Mouse (Mus musculus) myocyte (in vitro differentiated cells): ENCODE measurements around the gene Prkag2.

Experiments
- E2F4 ChIP-seq: IDR thresholded peaks from one replicate; pipeline ENCODE4 v1.6.1; 2011; ENCODE audit warnings: mild to moderate bottlenecking, control low read depth, moderate library complexity; ENCODE audit not compliant: insufficient read depth
- MAX ChIP-seq: IDR thresholded peaks from one replicate; pipeline ENCODE4 v1.6.1; 2011; ENCODE audit warnings: low read depth, mild to moderate bottlenecking, control low read depth
- POLR2A ChIP-seq: IDR thresholded peaks from one replicate; pipeline ENCODE4 v1.6.1; 2011; ENCODE audit warnings: low read depth, mild to moderate bottlenecking, control low read depth, moderate library complexity; ENCODE audit not compliant: insufficient read length
- POLR2AphosphoS2 ChIP-seq: IDR thresholded peaks from one replicate; pipeline ENCODE4 v1.6.1; 2011; ENCODE audit warnings: low read depth, control low read depth; ENCODE audit not compliant: insufficient read length
- SRF ChIP-seq: IDR thresholded peaks from one replicate; pipeline ENCODE4 v1.6.1; 2011; ENCODE audit warnings: low read depth; ENCODE audit not compliant: control insufficient read depth, insufficient read length
- TCF12 ChIP-seq: IDR thresholded peaks from one replicate; pipeline ENCODE4 v1.6.1; 2011; ENCODE audit warnings: mild to moderate bottlenecking, control low read depth; ENCODE audit not compliant: poor library complexity, insufficient read depth, severe bottlenecking
- USF1 ChIP-seq: IDR thresholded peaks from one replicate; pipeline ENCODE4 v1.6.1; 2011; ENCODE audit warnings: low read depth, mild to moderate bottlenecking, control low read depth, moderate library complexity

DNA sequence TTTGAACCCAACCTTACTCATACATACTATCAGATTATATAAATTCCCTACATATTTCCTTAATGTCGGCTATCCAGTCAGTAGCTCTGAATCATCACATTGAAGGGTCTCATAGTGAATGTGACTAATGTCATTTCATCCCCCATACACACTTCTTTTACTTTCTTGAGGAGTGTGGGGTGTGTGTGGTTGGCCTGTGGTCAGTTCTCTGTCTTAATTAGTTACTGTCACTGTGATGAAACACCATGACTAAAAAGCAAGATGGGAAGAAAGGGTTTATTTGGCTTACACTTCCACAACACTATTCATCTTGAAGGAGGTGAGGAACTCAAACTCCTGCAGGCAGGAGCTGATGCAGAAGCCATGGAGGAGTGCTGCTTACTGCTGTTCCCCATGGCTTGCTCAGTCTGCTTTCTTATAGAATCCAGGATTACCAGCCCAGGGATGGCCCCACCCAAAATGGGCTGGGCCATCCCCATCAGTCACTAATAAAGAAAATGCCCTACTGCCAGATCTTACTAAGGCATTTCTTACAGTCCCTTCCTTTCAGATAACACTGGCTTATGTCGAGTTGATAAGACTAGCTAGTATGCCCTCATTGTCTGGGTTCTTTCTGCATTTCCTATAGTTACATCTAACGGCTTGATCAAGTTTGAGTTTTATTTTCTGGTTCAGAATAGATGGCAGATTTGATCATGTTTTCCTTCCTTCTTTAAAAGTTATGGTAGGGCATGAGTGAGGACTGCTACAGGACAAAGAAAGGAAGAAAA is 240.5 kb downstream of the Prkag2 start:
- no peak for TF ChIP-seq USF1
- TF ChIP-seq POLR2A = no peak
- TF ChIP-seq POLR2AphosphoS2 = no peak
- TF ChIP-seq E2F4 = no peak
- no peak for TF ChIP-seq TCF12
- no peak for TF ChIP-seq SRF
- TF ChIP-seq MAX = no peak
